12 mouse cellular contexts compared by ENCODE assay signal in the genomic region with DNA sequence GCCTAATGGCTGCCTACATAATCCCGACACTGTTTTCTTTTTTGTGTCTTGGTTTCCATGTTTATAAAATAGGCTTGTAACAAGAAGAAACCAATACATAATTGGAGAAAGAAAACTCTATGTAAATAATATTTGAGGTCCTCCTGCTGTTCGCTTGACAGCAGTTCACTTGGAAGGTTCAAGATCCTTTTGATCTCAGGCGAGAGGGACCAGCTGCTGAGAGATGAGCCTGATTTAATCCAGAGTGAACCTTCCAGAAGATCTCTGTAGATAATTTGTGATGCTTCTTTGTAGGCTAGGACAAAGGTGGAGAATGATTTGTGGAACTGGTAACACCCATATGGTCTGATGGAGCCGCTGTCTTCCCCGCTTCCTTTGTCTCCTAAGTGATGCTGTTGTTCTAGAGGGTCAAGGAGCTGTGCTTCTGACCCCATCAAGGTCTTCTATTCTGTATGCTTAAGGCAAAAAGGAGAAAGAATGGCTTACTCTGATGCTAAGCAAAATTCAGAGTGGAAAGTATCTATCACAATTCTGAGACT. TPM values are rescaled to one million over a fixed set of nuclear protein-coding genes. Genes with fewer than 3 reads are reported as not detected.
DNase-seq lines count a peak whose midpoint lies in the region; ATAC-seq and TF ChIP-seq lines count a peak whose summit lies in the region.
"Had no signal": no experiment of that assay in that cellular context is flagged by ENCODE, and none has a peak within 500 bp of the region (broad histone marks: within the 10 kb centered on the region; RNA-seq: fewer than 3 reads in every experiment).

No protein-coding gene starts in this region.

- H3K9ac ChIP-seq in heart, embryonic 15.5 days = no peak overlapping the region
- H3K9ac ChIP-seq in lung, postnatal 0 days (replicated peaks; ENCODE audit: low read depth) = no peak overlapping the region
- no peak overlapping the region for H3K9ac ChIP-seq in midbrain, embryonic 11.5 days (ENCODE audit: low read length)
- H3K9ac ChIP-seq: liver, embryonic 13.5 days; midbrain, embryonic 13.5 days had no signal

- H3K4me1 ChIP-seq in heart, embryonic 15.5 days (replicated peaks) = peaks cover 62% of the 10 kb centered on the region
- H3K4me1 ChIP-seq in testis, adult 2 months (ENCODE audit: control insufficient read depth, insufficient read depth, low read length) = no peaks in the 10 kb centered on the region; the same call in 1 of the 2 replicates
- H3K4me1 ChIP-seq in lung, postnatal 0 days (ENCODE audit: insufficient read depth, low read depth, low read length) = peaks cover 6% of the 10 kb centered on the region; the same call in 1 of the 2 replicates
- no peaks in the 10 kb centered on the region for H3K4me1 ChIP-seq in midbrain, embryonic 11.5 days (ENCODE audit: control insufficient read depth, insufficient read depth, low read length)

- no peak for DNase-seq in heart, postnatal 25 days (ENCODE audit: low spot score)
- DNase-seq in testis, postnatal 10 days (ENCODE audit: low spot score) = no peak
- DNase-seq in lung, postnatal 0 days (ENCODE audit: low spot score) = peak; percentile 85
- no peak for DNase-seq in midbrain, embryonic 11.5 days (ENCODE audit: low spot score, missing footprints)
- DNase-seq: liver, embryonic 13.5 days; thymus, adult 2 months had no signal

- no peak overlapping the region for H3K4me3 ChIP-seq in heart, embryonic 15.5 days
- H3K4me3 ChIP-seq in testis, adult 2 months (ENCODE audit: control insufficient read depth, low read depth, low read length) = no peak overlapping the region
- H3K4me3 ChIP-seq in lung, postnatal 0 days (ENCODE audit: low read depth, low read length) = no peak overlapping the region
- no peak overlapping the region for H3K4me3 ChIP-seq in midbrain, embryonic 11.5 days (ENCODE audit: low read depth, low read length)
- H3K4me3 ChIP-seq: liver, embryonic 13.5 days; midbrain, embryonic 13.5 days had no signal

- H3K9me3 ChIP-seq in heart, embryonic 15.5 days (replicated peaks) = no peaks in the 10 kb centered on the region
- no peaks in the 10 kb centered on the region for H3K9me3 ChIP-seq in lung, postnatal 0 days (ENCODE audit: low read length)
- no peaks in the 10 kb centered on the region for H3K9me3 ChIP-seq in midbrain, embryonic 11.5 days (ENCODE audit: control insufficient read depth, low read length)
- H3K9me3 ChIP-seq: liver, embryonic 13.5 days; midbrain, embryonic 13.5 days had no signal

- TF ChIP-seq CTCF in testis, adult 2 months (IDR thresholded peaks at IDR 0.05; ENCODE audit: control insufficient read depth, insufficient read depth, insufficient replicate concordance, low read depth, low read length) = no peak
- no peak for TF ChIP-seq CTCF in lung, postnatal 0 days (IDR thresholded peaks at IDR 0.05)

- H3K4me2 ChIP-seq in heart, embryonic 15.5 days = no peak overlapping the region
- H3K4me2 ChIP-seq in lung, postnatal 0 days (replicated peaks; ENCODE audit: low read depth, low read length) = no peak overlapping the region
- H3K4me2 ChIP-seq in midbrain, embryonic 11.5 days = no peak overlapping the region
- H3K4me2 ChIP-seq: liver, embryonic 13.5 days; midbrain, embryonic 13.5 days had no signal

- TF ChIP-seq EP300 in lung, postnatal 0 days (IDR thresholded peaks at IDR 0.05) = peak; percentile 82

- no peaks in the 10 kb centered on the region for H3K27me3 ChIP-seq in heart, embryonic 15.5 days
- no peaks in the 10 kb centered on the region for H3K27me3 ChIP-seq in testis, adult 2 months (ENCODE audit: control insufficient read depth, insufficient read depth, low read length)
- H3K27me3 ChIP-seq in lung, postnatal 0 days (replicated peaks; ENCODE audit: insufficient read depth, low read length) = no peaks in the 10 kb centered on the region
- no peaks in the 10 kb centered on the region for H3K27me3 ChIP-seq in midbrain, embryonic 11.5 days (ENCODE audit: control insufficient read depth, insufficient read depth, low read length)
- H3K27me3 ChIP-seq: liver, embryonic 13.5 days; midbrain, embryonic 13.5 days; Patski had no signal

- WGBS in heart, embryonic 15.5 days = 64% methylated on average over 5 of the region's 5 CpGs
- WGBS in lung, postnatal 0 days = 60% methylated on average over 5 of the region's 5 CpGs
- WGBS in midbrain, embryonic 11.5 days = 76% methylated on average over 5 of the region's 5 CpGs

- no peak for TF ChIP-seq POLR2A in testis, adult 2 months (IDR thresholded peaks at IDR 0.05; ENCODE audit: control insufficient read depth, low read depth, low read length)

- H3K27ac ChIP-seq in heart, embryonic 15.5 days = peak overlapping the region; percentile 89
- peak overlapping the region; percentile 19; the same call in 1 of the 2 replicates for H3K27ac ChIP-seq in testis, adult 2 months (ENCODE audit: control insufficient read depth, insufficient read depth, low read depth, low read length)
- peak overlapping the region; percentile 78 for H3K27ac ChIP-seq in lung, postnatal 0 days (ENCODE audit: low read length)
- H3K27ac ChIP-seq in midbrain, embryonic 11.5 days (ENCODE audit: low read depth, low read length) = no peak overlapping the region
- H3K27ac ChIP-seq: liver, embryonic 13.5 days; midbrain, embryonic 13.5 days had no signal

- no peaks in the 10 kb centered on the region for H3K36me3 ChIP-seq in heart, embryonic 15.5 days
- H3K36me3 ChIP-seq in testis, adult 2 months (ENCODE audit: control insufficient read depth, insufficient read depth, low read length) = no peaks in the 10 kb centered on the region
- no peaks in the 10 kb centered on the region for H3K36me3 ChIP-seq in lung, postnatal 0 days (ENCODE audit: insufficient read depth, low read length)
- H3K36me3 ChIP-seq in midbrain, embryonic 11.5 days (ENCODE audit: control insufficient read depth, insufficient read depth, low read length) = no peaks in the 10 kb centered on the region
- H3K36me3 ChIP-seq: liver, embryonic 13.5 days; midbrain, embryonic 13.5 days had no signal

- intact Hi-C loops in heart, postnatal 25 days (cut with DNase I) = no loop called here

- no peak for ATAC-seq in heart, embryonic 15.5 days (replicated peaks; ENCODE audit: insufficient number of reproducible peaks, insufficient read depth, low FRiP score, low read depth)
- ATAC-seq in lung, postnatal 0 days = peak; percentile 54
- ATAC-seq in midbrain, embryonic 11.5 days (ENCODE audit: low FRiP score) = no peak
- ATAC-seq in granulocyte monocyte progenitor cell, adult 5-6 weeks (replicated peaks; ENCODE audit: poor library complexity, severe bottlenecking) = no peak
- ATAC-seq: forebrain, embryonic 14.5 days; midbrain, embryonic 13.5 days; Patski had no signal

RNA-seq across cellular contexts. Expression of a gene that starts 36.0 kb away (rescaled TPM):
- polyA plus RNA-seq in heart, embryonic 15.5 days (2015; fragmentation: Nextera tagmentation; extraction: Ambion mirVana) = 35.9 and 36.3 TPM in 2 replicates
- total RNA-seq in heart, postnatal 25 days (2021) = 100 to 1,000 TPM; 107 to 116 TPM
- polyA plus RNA-seq in testis, adult 2 months (2012; rRNA removed) = 7.7 and 9.2 TPM in 2 replicates
- 9.1 and 10.2 TPM in 2 replicates for polyA plus RNA-seq in lung, postnatal 0 days (2015; fragmentation: Nextera tagmentation; extraction: Ambion mirVana)
- polyA plus RNA-seq in midbrain, embryonic 11.5 days (2014; fragmentation: Nextera tagmentation; extraction: Ambion mirVana) = 14.1 and 14.3 TPM in 2 replicates
- total RNA-seq in granulocyte monocyte progenitor cell, adult 5-6 weeks (2014; fragmentation: Nextera tagmentation) = 14.3 and 27.5 TPM in 2 replicates
- total RNA-seq in granulocyte monocyte progenitor cell, adult 5-6 weeks (2017) = 11.0 and 12.8 TPM in 2 replicates
